Mouse (Mus musculus): ENCODE data around the gene Slc35g3.

DNA sequence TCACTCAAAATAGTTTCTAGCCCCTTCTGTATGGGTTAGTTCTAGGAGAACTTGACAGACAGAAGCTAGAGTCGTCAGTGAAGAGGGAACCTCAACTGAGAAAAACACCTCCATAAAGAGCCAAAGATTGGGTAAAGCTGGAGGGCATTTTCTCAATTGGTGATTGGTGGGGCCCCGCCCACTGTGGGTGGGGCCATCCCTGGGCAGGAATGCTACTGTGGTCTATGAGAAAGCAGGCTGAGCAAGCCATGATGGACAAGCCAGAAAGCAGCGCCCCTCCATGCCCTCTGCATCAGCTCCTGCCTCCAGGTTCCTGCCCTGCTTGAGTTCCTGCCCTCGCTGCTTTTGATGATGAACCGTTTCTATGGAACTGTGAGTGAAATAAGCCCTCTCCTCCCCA lies 35.8 kb downstream of the Slc35g3 start:
- TF ChIP-seq ZC3H11A (IDR thresholded peaks at IDR 0.05; ENCODE audit: borderline replicate concordance, low read depth, low read length) (no peak), MAFK (IDR thresholded peaks at IDR 0.05; ENCODE audit: insufficient read depth, low read depth, low read length) (no peak), CHD2 (IDR thresholded peaks at IDR 0.05; ENCODE audit: low read depth, low read length) (no peak), ZNF384 (IDR thresholded peaks at IDR 0.05; ENCODE audit: low read depth, low read length) (no peak), HCFC1 (IDR thresholded peaks at IDR 0.05; ENCODE audit: borderline replicate concordance, insufficient read depth, low read length) (no peak)

All from ES-E14 (cell line).